8 mouse cellular contexts compared by ENCODE assay signal in the genomic region with DNA sequence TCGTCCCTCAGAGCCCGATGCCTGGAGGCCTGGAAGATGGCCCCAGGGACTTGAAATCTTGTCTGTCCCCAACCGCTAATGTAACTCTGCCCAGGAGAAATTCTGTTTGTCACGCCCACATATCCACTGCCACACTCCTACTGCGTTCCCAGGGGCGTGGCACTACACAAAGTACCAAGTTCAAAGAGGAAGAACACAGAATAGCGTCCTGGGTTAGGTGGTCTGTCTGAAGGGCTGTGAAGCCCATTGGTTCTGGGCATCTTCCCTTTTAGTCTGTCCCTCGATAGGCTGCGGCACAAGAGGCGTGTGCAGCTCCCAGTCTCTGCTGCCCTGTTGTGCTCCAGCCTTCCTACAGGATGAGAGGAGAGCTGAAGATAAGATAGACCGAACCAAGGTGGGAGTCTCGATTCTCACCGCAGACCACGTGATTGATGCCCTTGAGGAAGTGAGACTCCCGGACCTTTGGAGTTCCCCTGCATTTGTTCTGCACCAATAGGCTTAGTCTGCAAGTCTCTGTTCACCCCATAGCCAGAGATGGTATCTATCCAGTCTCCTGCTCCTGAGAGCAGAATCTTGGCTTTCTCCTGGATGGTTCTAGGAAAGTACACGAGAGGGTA. TPM values are rescaled to one million over a fixed set of nuclear protein-coding genes. Genes with fewer than 3 reads are reported as not detected.
DNase-seq lines count a peak whose midpoint lies in the region; ATAC-seq lines count a peak whose summit lies in the region.

No protein-coding gene starts in this region.

- peak; percentile 20 for DNase-seq in right cerebral cortex, postnatal 25 days
- DNase-seq in right cerebral cortex, postnatal 14 days, result no peak
- peak; percentile 38 for DNase-seq in liver
- DNase-seq in thymus, postnatal 25 days, result no peak
- DNase-seq in cerebellum, postnatal 4 days (ENCODE audit: low spot score in 2 of 2), result no peak

- peaks cover 13% of the 10 kb centered on the region for H3K4me1 ChIP-seq in hindbrain, embryonic 12.5 days
- peaks cover 11% of the 10 kb centered on the region; the same call in 1 of the 2 replicates for H3K4me1 ChIP-seq in neural tube, embryonic 12.5 days

- H3K9me3 ChIP-seq in hindbrain, embryonic 12.5 days (replicated peaks), result no peaks in the 10 kb centered on the region
- no peaks in the 10 kb centered on the region for H3K9me3 ChIP-seq in neural tube, embryonic 12.5 days

- ATAC-seq in common myeloid progenitor, adult 5-6 weeks (replicated peaks; ENCODE audit: low read depth, poor library complexity, severe bottlenecking), result peak; percentile 73
- ATAC-seq in hindbrain, embryonic 12.5 days (ENCODE audit: low FRiP score), result peak; percentile 14; the same call in 1 of the 2 replicates
- ATAC-seq in neural tube, embryonic 12.5 days (ENCODE audit: low FRiP score, low read depth), result peak; percentile 39; the same call in 1 of the 2 replicates

- no peaks in the 10 kb centered on the region for H3K36me3 ChIP-seq in hindbrain, embryonic 12.5 days
- no peaks in the 10 kb centered on the region for H3K36me3 ChIP-seq in neural tube, embryonic 12.5 days

- 3% methylated on average over 16 of the region's 16 CpGs for WGBS in hindbrain, embryonic 12.5 days
- WGBS in neural tube, embryonic 12.5 days, result 3% methylated on average over 16 of the region's 16 CpGs

- H3K27ac ChIP-seq in hindbrain, embryonic 12.5 days, result no peak overlapping the region
- no peak overlapping the region for H3K27ac ChIP-seq in neural tube, embryonic 12.5 days

- peak overlapping the region; percentile 90 for H3K4me2 ChIP-seq in hindbrain, embryonic 12.5 days (replicated peaks)
- H3K4me2 ChIP-seq in neural tube, embryonic 12.5 days (replicated peaks), result peak overlapping the region; percentile 69

- H3K27me3 ChIP-seq in hindbrain, embryonic 12.5 days, result peaks cover 40% of the 10 kb centered on the region
- peaks cover 12% of the 10 kb centered on the region for H3K27me3 ChIP-seq in neural tube, embryonic 12.5 days (replicated peaks)

- H3K4me3 ChIP-seq in hindbrain, embryonic 12.5 days, result peak overlapping the region; percentile 86
- peak overlapping the region; percentile 87 for H3K4me3 ChIP-seq in neural tube, embryonic 12.5 days

- H3K9ac ChIP-seq in hindbrain, embryonic 12.5 days, result peak overlapping the region; percentile 75
- peak overlapping the region; percentile 70 for H3K9ac ChIP-seq in neural tube, embryonic 12.5 days

RNA-seq across cellular contexts. Expression of a gene that starts 11.8 kb away (rescaled TPM):
- total RNA-seq in common myeloid progenitor, adult 5-6 weeks (2017), result 48.6 and 64.4 TPM in 2 replicates
- 7.2 and 10.0 TPM in 2 replicates for polyA plus RNA-seq in hindbrain, embryonic 12.5 days (2016; fragmentation: Nextera tagmentation; extraction: Ambion mirVana)
- polyA plus RNA-seq in neural tube, embryonic 12.5 days (2016; fragmentation: Nextera tagmentation; extraction: Ambion mirVana), result 13.8 and 14.9 TPM in 2 replicates

RNA-seq across cellular contexts. Expression of a gene that starts 12.3 kb away (rescaled TPM):
- total RNA-seq in common myeloid progenitor, adult 5-6 weeks (2017), result 0.19 and 0.78 TPM in 2 replicates
- 0.70 and 1.6 TPM in 2 replicates for polyA plus RNA-seq in hindbrain, embryonic 12.5 days (2016; fragmentation: Nextera tagmentation; extraction: Ambion mirVana)
- polyA plus RNA-seq in neural tube, embryonic 12.5 days (2016; fragmentation: Nextera tagmentation; extraction: Ambion mirVana), result 0.68 and 1.8 TPM in 2 replicates

RNA-seq across cellular contexts. Expression of a gene that starts 21.1 kb away (rescaled TPM):
- 50.2 and 70.9 TPM in 2 replicates for total RNA-seq in common myeloid progenitor, adult 5-6 weeks (2017)
- 6.4 and 7.1 TPM in 2 replicates for polyA plus RNA-seq in hindbrain, embryonic 12.5 days (2016; fragmentation: Nextera tagmentation; extraction: Ambion mirVana)
- 6.4 and 7.6 TPM in 2 replicates for polyA plus RNA-seq in neural tube, embryonic 12.5 days (2016; fragmentation: Nextera tagmentation; extraction: Ambion mirVana)

RNA-seq across cellular contexts. Expression of a gene that starts 33.2 kb away (rescaled TPM):
- 49.1 and 58.2 TPM in 2 replicates for total RNA-seq in common myeloid progenitor, adult 5-6 weeks (2017)
- polyA plus RNA-seq in hindbrain, embryonic 12.5 days (2016; fragmentation: Nextera tagmentation; extraction: Ambion mirVana), result 3.0 and 3.9 TPM in 2 replicates
- 2.9 and 3.1 TPM in 2 replicates for polyA plus RNA-seq in neural tube, embryonic 12.5 days (2016; fragmentation: Nextera tagmentation; extraction: Ambion mirVana)

RNA-seq across cellular contexts. Expression of a gene that starts 38.2 kb away (rescaled TPM):
- 1,552 and 1,662 TPM in 2 replicates for total RNA-seq in common myeloid progenitor, adult 5-6 weeks (2017)
- 442 and 512 TPM in 2 replicates for polyA plus RNA-seq in hindbrain, embryonic 12.5 days (2016; fragmentation: Nextera tagmentation; extraction: Ambion mirVana)
- polyA plus RNA-seq in neural tube, embryonic 12.5 days (2016; fragmentation: Nextera tagmentation; extraction: Ambion mirVana), result 432 and 466 TPM in 2 replicates

Comparison
In these comparisons a context has a peak if more than half of its experiments do, and no peak if none do; other contexts are left out.
1. DNase-seq: peak in right cerebral cortex, postnatal 25 days (single experiment) and liver (single experiment); none in right cerebral cortex, postnatal 14 days (single experiment), thymus, postnatal 25 days (single experiment) and cerebellum, postnatal 4 days (0 of 2).
2. ATAC-seq: peak in every context shown above with its lines; median percentile 73 in common myeloid progenitor, adult 5-6 weeks; 39 in neural tube, embryonic 12.5 days; 14 in hindbrain, embryonic 12.5 days.